20 mouse cellular contexts compared by ENCODE assay signal in the genomic region with DNA sequence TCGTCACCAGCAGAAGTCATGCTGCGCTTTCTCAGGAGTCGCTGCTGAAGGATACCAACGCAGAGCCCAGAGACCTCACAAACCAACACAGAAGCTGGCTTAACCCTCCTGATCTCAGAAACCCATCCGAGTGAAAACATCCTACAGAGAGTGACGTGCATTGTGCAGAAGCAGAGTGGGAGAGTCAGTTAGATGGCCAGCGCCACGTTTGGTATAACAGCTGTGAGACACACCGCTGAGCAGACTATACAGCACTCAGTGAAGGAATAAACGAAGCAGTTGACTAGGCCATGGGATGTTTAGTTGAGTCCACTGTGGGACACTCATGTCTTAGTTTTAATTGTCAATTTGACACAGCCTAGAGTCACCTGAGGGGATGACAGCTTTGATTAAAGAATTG. TPM values are rescaled to one million over a fixed set of nuclear protein-coding genes. Genes with fewer than 3 reads are reported as not detected.
"Had no signal": no experiment of that assay in that cellular context is flagged by ENCODE, and none has a peak within 500 bp of the region (broad histone marks: within the 10 kb centered on the region; RNA-seq: fewer than 3 reads in every experiment).

No protein-coding gene starts in this region.

- H3K9me3 ChIP-seq: intestine, embryonic 15.5 days; limb, embryonic 12.5 days; limb, embryonic 15.5 days; megakaryocyte, embryonic 14.5 days; midbrain, embryonic 10.5 days; midbrain, embryonic 15.5 days; neural tube, embryonic 12.5 days; neural tube, embryonic 15.5 days had no signal

- H3K27ac ChIP-seq: intestine, embryonic 15.5 days; limb, embryonic 12.5 days; limb, embryonic 15.5 days; liver, embryonic 14.5 days; midbrain, embryonic 10.5 days; midbrain, embryonic 15.5 days; neural tube, embryonic 12.5 days; neural tube, embryonic 15.5 days had no signal

- H3K9ac ChIP-seq: intestine, embryonic 15.5 days; limb, embryonic 12.5 days; limb, embryonic 15.5 days; liver, embryonic 14.5 days; liver, postnatal 0 days; lung, embryonic 14.5 days; midbrain, embryonic 15.5 days; neural tube, embryonic 12.5 days; neural tube, embryonic 15.5 days had no signal

- H3K4me2 ChIP-seq: intestine, embryonic 15.5 days; limb, embryonic 12.5 days; limb, embryonic 15.5 days; liver, embryonic 11.5 days; lung, embryonic 14.5 days; midbrain, embryonic 15.5 days; neural tube, embryonic 12.5 days; neural tube, embryonic 15.5 days had no signal

- H3K4me3 ChIP-seq: intestine, embryonic 15.5 days; limb, embryonic 12.5 days; limb, embryonic 15.5 days; megakaryocyte, embryonic 14.5 days; midbrain, embryonic 10.5 days; midbrain, embryonic 15.5 days; neural tube, embryonic 12.5 days; neural tube, embryonic 15.5 days had no signal

- H3K27me3 ChIP-seq: intestine, embryonic 15.5 days; limb, embryonic 12.5 days; limb, embryonic 15.5 days; midbrain, embryonic 15.5 days; neural tube, embryonic 12.5 days; neural tube, embryonic 15.5 days had no signal

- H3K4me1 ChIP-seq: intestine, embryonic 15.5 days; limb, embryonic 12.5 days; limb, embryonic 15.5 days; megakaryocyte, embryonic 14.5 days; neural tube, embryonic 12.5 days; neural tube, embryonic 15.5 days had no signal

- ATAC-seq: intestine, embryonic 15.5 days; liver, postnatal 0 days; lung, postnatal 0 days; midbrain, embryonic 15.5 days had no signal

- DNase-seq: left cerebral cortex, postnatal 4 days; liver, postnatal 0 days; lung, embryonic 14.5 days; thymus, adult 18-20 months; thymus, postnatal 36 days had no signal

- H3K36me3 ChIP-seq: intestine, embryonic 15.5 days; limb, embryonic 12.5 days; limb, embryonic 15.5 days; midbrain, embryonic 10.5 days; midbrain, embryonic 15.5 days; neural tube, embryonic 12.5 days; neural tube, embryonic 15.5 days had no signal

RNA-seq across cellular contexts. Expression of a gene that starts 40.2 kb away (rescaled TPM):
- polyA plus RNA-seq: intestine, embryonic 15.5 days; limb, embryonic 12.5 days; limb, embryonic 15.5 days; liver, embryonic 11.5 days; liver, postnatal 0 days; lung, embryonic 14.5 days; lung, postnatal 0 days; midbrain, embryonic 10.5 days; neural tube, embryonic 12.5 days; small intestine, adult 2 months; spleen, adult 2 months; stomach, embryonic 16.5 days; urinary bladder, adult 2 months had no signal
